Mouse (Mus musculus) v-Abl transformed pro-B cells (cell line): ENCODE measurements around the gene Vmn1r81.

ENCODE experiments used
- in situ Hi-C, 2 experiments: fragments of 400-800 bp; cut with MboI; formaldehyde crosslinking; loops; one replicate each; pipeline ENCODE4 v1.15.1; 2025; ENCODE audit not compliant: unreplicated experiment in 2 of 2

Gene Vmn1r81

GRCm38 (mm10) chr7:12268169-12268568 is at the start of gene Vmn1r81:
Gene Vmn1r81, minus strand, starts transcription at chr7:12268269.
- in situ Hi-C loops, result no loop called here

GRCm38 (mm10) chr7:12300130-12300529 is 32.1 kb upstream of the Vmn1r81 start, which contains the start of gene Vmn1r82:
Gene Vmn1r82, plus strand, starts transcription at chr7:12300430.
- in situ Hi-C loops, result no loop called here

GRCm38 (mm10) chr7:12204141-12204540 is 63.9 kb downstream of the Vmn1r81 start:
- in situ Hi-C loops, result no loop called here
